Mouse (Mus musculus) embryonic facial prominence, embryonic 11.5 days (tissue): Measurements from ENCODE around the gene Ccdc163. TPM values are rescaled to one million over a fixed set of nuclear protein-coding genes. Genes with fewer than 3 reads are reported as not detected.

Source experiments
- ATAC-seq: fragments of 200-750 bp; cut with Nextera tagmentation; replicated peaks from 2 replicates; pipeline ENCODE4 v1.8.0; 2017; ENCODE audit warnings: low read depth; ENCODE audit not compliant: insufficient number of reproducible peaks, low FRiP score, low TSS enrichment
- DNase-seq: peaks from one replicate; pipeline ENCODE4 v3.0.0-alpha.2; 2015; ENCODE audit warnings: low spot score
- H3K27ac ChIP-seq: fragments of 300-500 bp; sonication (generic); replicated peaks from 2 replicates; pipeline ENCODE4 v1.5.1; 2014; ENCODE audit warnings: mild to moderate bottlenecking, low read depth, low read length, control low read depth
- H3K27me3 ChIP-seq: fragments of 300-500 bp; sonication (generic); 2 replicates; pipeline ENCODE4 v1.6.1; 2014; ENCODE audit warnings: mild to moderate bottlenecking, low read length, moderate library complexity, mixed read lengths; ENCODE audit not compliant: control insufficient read depth, insufficient read depth
- H3K36me3 ChIP-seq: fragments of 300-500 bp; sonication (generic); replicated peaks from 2 replicates; pipeline ENCODE4 v1.6.1; 2014; ENCODE audit warnings: low read depth, mild to moderate bottlenecking, low read length, moderate library complexity, mixed read lengths; ENCODE audit not compliant: control insufficient read depth, insufficient read depth
- H3K4me1 ChIP-seq: fragments of 300-500 bp; sonication (generic); 2 replicates; pipeline ENCODE4 v1.6.1; 2014; ENCODE audit warnings: low read length, mixed read lengths; ENCODE audit not compliant: control insufficient read depth, insufficient read depth
- H3K4me2 ChIP-seq: fragments of 300-500 bp; sonication (generic); 2 replicates; pipeline ENCODE4 v1.6.1; 2014; ENCODE audit warnings: low read depth, mild to moderate bottlenecking, control low read depth, low read length, moderate library complexity
- H3K4me3 ChIP-seq: fragments of 300-500 bp; sonication (generic); 2 replicates; pipeline ENCODE4 v1.5.1; 2014; ENCODE audit warnings: low read depth, low read length, control low read depth
- H3K9ac ChIP-seq: fragments of 300-500 bp; sonication (generic); replicated peaks from 2 replicates; pipeline ENCODE4 v1.6.1; 2014; ENCODE audit warnings: mild to moderate bottlenecking, control low read depth, low read length
- H3K9me3 ChIP-seq: fragments of 300-500 bp; sonication (generic); replicated peaks from 2 replicates; pipeline ENCODE4 v1.6.1; 2016; ENCODE audit warnings: mild to moderate bottlenecking, low read length, inconsistent platforms, mixed read lengths; ENCODE audit not compliant: control insufficient read depth
- WGBS: fragments of 180-500 bp; shearing (Covaris S2); extraction: QIAGEN DNeasy Blood & Tissue Kit; methylation state at CpG from one replicate; pipeline ENCODE4 v1.1.7; 2014; 5-methylcytosine and 5-hydroxymethylcytosine counted together
- polyA plus RNA-seq: library from polyadenylated mRNA; unstranded; fragments of >200 nt; fragmentation: Nextera tagmentation; extraction: Ambion mirVana; gene quantifications from 2 replicates; pipeline ENCODE4 v1.2.1, GENCODE M21; 2014

Gene Ccdc163
- polyA plus RNA-seq, 1 experiment from 2014 or later, result 33.3 TPM

DNA sequence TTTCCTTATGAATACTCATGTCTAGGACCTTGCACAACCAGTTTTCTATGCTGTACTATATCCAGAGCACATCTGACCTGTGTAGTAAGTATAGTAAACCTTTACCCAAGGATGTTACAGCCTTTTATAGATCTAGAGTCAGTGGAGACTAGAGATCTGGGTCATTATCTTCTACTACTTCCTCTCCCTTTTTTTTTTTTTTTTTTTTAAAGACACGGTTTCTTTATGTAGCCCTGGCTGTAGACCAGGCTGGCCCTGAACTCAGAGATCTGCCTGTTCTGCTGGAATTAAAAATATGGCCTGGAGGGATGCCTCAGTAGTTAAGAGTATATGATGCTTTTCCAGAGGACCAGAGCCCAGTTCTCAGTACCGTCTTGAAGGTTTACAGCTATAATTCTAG lies 53.6 kb downstream of the Ccdc163 start:
- Histone ChIP-seq H3K4me1 (no peaks in the 10 kb centered on the region), H3K27ac (no peak overlapping the region), H3K9me3 (no peaks in the 10 kb centered on the region), H3K9ac (no peak overlapping the region), H3K36me3 (no peaks in the 10 kb centered on the region), H3K27me3 (no peaks in the 10 kb centered on the region), H3K4me3 (no peak overlapping the region), H3K4me2 (no peak overlapping the region)
- no peak for ATAC-seq
- WGBS, result 90% methylated on average over 2 of the region's 2 CpGs
- DNase-seq, result no peak

DNA sequence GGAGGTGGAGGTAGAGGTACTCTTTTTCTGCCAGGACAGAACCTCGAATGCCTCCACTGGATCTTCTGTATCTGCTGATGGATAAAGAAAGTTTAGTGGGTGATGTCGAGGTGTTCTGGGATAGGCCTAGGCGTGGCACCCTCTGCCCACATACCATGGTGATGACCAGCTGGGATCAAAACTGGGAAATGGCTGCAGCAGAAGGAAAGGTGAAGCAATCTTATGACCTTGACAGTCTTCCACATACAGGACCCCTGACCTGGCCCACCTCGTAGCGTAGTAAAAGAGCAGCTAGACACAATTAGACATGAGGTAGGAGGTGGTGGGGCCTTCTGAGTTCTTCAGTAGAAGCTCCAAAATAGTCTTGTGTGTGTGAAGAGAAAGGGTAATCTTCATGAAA lies 55.7 kb downstream of the Ccdc163 start:
- Histone ChIP-seq H3K27ac (no peak overlapping the region), H3K27me3 (no peaks in the 10 kb centered on the region), H3K4me3 (no peak overlapping the region), H3K4me1 (no peaks in the 10 kb centered on the region), H3K9ac (no peak overlapping the region), H3K36me3 (no peaks in the 10 kb centered on the region), H3K4me2 (no peak overlapping the region), H3K9me3 (no peaks in the 10 kb centered on the region)
- WGBS, result 89% methylated on average over 5 of the region's 5 CpGs
- DNase-seq, result no peak
- ATAC-seq, result no peak

DNA sequence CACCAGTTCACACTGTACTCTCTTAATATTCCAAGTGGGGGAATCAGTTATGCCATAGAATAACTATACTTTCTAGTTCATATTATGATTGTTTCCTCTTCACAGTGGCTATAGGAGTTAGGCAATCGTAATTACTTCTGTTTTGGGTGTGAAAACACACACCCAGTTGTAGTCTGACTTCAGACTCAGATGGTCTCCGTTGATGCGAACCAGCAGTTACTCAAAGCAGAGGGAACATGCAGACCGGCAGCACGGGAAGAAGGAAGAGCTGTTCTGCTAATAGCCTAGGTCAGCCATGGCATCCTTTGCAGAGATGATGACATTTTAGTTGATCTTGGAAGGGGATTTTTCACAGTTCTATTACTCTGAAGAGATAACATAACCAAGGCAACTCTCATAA lies 60.2 kb downstream of the Ccdc163 start:
- no peaks in the 10 kb centered on the region for H3K9me3 ChIP-seq
- DNase-seq, result no peak
- no peaks in the 10 kb centered on the region for H3K4me1 ChIP-seq
- H3K27ac ChIP-seq, result no peak overlapping the region
- H3K36me3 ChIP-seq, result no peaks in the 10 kb centered on the region
- H3K4me2 ChIP-seq, result no peak overlapping the region
- H3K9ac ChIP-seq, result no peak overlapping the region
- H3K27me3 ChIP-seq, result no peaks in the 10 kb centered on the region
- no peak overlapping the region for H3K4me3 ChIP-seq
- no peak for ATAC-seq
- WGBS, result 85% methylated on average over 5 of the region's 5 CpGs

DNA sequence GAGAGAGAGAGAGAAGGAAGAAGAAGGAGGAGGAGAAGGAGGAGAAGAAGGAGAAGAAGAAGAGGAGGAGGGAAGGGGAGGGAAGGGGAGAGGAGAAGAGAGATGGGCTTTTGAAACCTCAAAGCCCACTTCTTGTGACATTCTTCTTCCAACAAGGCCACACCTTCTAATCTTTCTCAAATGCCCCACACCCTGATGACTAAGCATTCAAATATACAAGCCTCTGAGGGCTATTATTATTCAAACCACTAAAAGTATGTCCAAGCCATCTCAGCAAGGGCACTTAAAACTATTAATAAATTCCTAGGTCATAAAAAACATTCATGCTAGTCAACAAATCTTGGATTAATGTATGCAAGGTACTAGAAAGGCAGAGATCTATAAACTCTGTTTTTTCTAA lies 60.8 kb downstream of the Ccdc163 start:
- Histone ChIP-seq H3K4me3 (no peak overlapping the region), H3K27me3 (no peaks in the 10 kb centered on the region), H3K27ac (no peak overlapping the region), H3K36me3 (no peaks in the 10 kb centered on the region), H3K9me3 (no peaks in the 10 kb centered on the region), H3K9ac (no peak overlapping the region), H3K4me1 (no peaks in the 10 kb centered on the region), H3K4me2 (no peak overlapping the region)
- ATAC-seq (no peak), DNase-seq (no peak)

DNA sequence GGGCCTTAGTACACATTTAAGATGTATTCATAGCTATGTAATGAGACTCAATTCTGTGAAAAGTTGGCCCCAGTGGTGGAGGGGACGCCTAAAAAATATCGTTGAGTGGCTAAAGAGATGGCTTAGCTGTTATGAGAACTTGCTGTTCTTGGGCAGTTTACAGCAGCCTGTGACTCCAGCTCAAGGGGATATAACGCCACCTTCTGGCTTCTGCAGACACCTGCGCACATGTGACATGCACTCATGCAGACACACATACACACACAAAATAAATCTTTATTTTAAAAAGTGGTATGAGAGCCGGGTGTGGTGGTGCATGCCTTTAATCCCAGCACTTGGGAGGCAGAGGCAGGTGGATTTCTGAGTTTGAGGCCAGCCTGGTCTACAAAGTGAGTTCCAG lies 68.1 kb downstream of the Ccdc163 start:
- Histone ChIP-seq H3K9me3 (no peaks in the 10 kb centered on the region), H3K27me3 (no peaks in the 10 kb centered on the region), H3K4me2 (no peak overlapping the region), H3K27ac (no peak overlapping the region), H3K4me3 (no peak overlapping the region), H3K9ac (no peak overlapping the region), H3K4me1 (no peaks in the 10 kb centered on the region), H3K36me3 (no peaks in the 10 kb centered on the region)
- ATAC-seq (no peak), DNase-seq (no peak)
- WGBS, result 90% methylated on average over 5 of the region's 5 CpGs

DNA sequence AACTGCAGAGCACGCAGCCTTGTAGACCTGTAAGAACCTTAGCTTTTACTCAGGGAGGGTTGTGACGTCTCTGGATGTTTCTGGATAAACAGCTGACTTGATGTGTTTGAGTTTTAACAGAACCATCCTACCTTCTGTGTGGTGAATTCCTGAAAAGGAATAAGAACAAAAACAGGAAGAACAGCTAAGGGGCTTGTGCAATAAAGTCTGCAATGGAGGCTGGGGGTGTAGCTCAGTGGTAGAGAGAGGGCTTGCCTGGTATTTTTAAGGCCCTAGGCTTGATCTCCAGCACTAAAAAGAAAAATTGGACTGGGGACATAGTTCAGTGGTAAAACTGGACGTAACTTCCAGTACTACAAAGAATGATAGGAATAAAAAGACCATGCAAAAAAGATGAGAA lies 68.8 kb downstream of the Ccdc163 start:
- H3K9ac ChIP-seq, result no peak overlapping the region
- WGBS, result 90% methylated on average over 3 of the region's 3 CpGs
- no peak overlapping the region for H3K4me2 ChIP-seq
- H3K4me1 ChIP-seq, result no peaks in the 10 kb centered on the region
- H3K36me3 ChIP-seq, result no peaks in the 10 kb centered on the region
- no peak overlapping the region for H3K4me3 ChIP-seq
- no peaks in the 10 kb centered on the region for H3K9me3 ChIP-seq
- ATAC-seq, result no peak
- H3K27me3 ChIP-seq, result no peaks in the 10 kb centered on the region
- no peak overlapping the region for H3K27ac ChIP-seq
- DNase-seq, result no peak

DNA sequence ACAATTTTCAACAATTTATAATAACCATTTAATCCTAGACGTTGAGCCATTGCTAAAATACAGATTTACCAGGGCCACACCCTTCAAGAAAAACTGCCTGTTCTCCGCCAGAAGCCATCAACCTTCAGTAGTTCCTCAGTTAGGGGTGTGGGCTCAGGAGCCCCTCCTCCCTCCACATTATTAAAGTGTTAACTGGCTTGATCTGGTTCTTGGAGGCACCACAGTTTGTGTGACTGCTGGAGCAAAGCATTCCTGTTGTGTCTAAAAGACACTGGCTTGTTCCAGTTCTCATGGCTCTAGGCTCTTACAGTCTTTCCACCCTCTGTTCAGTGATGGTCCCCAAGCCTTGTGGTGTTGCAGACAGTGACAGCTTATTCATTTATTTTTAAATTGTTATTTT lies 72.2 kb downstream of the Ccdc163 start:
- Histone ChIP-seq H3K4me2 (no peak overlapping the region), H3K27me3 (no peaks in the 10 kb centered on the region)
- 76% methylated on average over 2 of the region's 2 CpGs for WGBS

DNA sequence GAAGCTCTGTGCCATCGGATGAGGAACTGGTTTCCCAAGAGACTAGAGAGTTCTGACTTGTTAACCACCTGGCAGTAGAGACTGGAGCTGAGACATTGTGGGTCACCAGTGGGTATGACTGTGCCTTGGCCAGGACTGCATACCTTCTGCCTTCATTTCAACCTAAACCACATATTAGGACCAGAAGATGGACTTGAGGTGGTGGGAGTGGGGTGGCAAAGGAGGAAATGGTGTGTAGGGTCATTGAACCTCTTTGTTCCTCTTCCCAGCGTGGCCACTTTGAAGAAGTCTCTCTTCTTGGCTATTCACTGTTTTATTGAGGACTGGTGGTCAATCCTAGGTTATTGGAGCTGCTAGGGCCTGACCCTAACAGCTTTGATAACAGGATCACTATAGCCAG lies 73.1 kb downstream of the Ccdc163 start:
- DNase-seq (no peak), ATAC-seq (no peak)
- Histone ChIP-seq H3K9me3 (no peaks in the 10 kb centered on the region), H3K27ac (no peak overlapping the region), H3K27me3 (no peaks in the 10 kb centered on the region), H3K4me2 (no peak overlapping the region), H3K4me3 (no peak overlapping the region), H3K9ac (no peak overlapping the region), H3K36me3 (no peaks in the 10 kb centered on the region), H3K4me1 (no peaks in the 10 kb centered on the region)
- 66% methylated on average over 2 of the region's 2 CpGs for WGBS

More for the DNA sequence above, 72.2 kb downstream of the Ccdc163 start:
- no peaks in the 10 kb centered on the region for H3K36me3 ChIP-seq
- no peaks in the 10 kb centered on the region for H3K4me1 ChIP-seq
- H3K9me3 ChIP-seq, result no peaks in the 10 kb centered on the region
- no peak overlapping the region for H3K27ac ChIP-seq
- no peak overlapping the region for H3K4me3 ChIP-seq
- H3K9ac ChIP-seq, result no peak overlapping the region
- ATAC-seq, result no peak
- DNase-seq, result no peak

DNA sequence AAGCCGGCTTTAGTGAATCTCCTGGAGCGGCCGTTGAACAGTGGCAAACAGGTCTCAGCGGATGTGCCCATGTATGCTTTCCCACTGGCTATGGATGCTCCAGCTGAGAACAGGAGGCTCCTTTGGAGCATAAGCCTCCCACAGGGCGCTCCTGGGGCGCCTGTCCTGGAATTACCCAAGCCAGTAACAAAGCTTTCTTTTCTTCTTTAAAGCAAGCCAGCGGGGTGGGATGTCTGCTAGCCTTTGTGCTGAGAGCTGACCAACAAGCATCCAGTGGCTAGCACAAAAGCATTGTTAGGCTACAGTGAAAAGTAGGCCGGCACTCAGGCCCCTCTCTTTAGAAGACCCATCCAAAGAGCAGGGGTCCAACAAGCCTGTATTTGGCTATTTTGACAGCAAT lies 73.9 kb downstream of the Ccdc163 start:
- Histone ChIP-seq H3K4me1 (no peaks in the 10 kb centered on the region), H3K4me3 (no peak overlapping the region), H3K27ac (no peak overlapping the region), H3K9me3 (no peaks in the 10 kb centered on the region), H3K4me2 (no peak overlapping the region), H3K36me3 (no peaks in the 10 kb centered on the region), H3K27me3 (no peaks in the 10 kb centered on the region), H3K9ac (no peak overlapping the region)
- ATAC-seq (no peak), DNase-seq (peak; percentile 1)
- WGBS, result 14% methylated on average over 8 of the region's 8 CpGs
